Mouse (Mus musculus): ENCODE results near the gene Elfn2.

The Elfn2 gene

GRCm38 (mm10) chr15:78720094-78720493 is 1.5 kb upstream of the Elfn2 start:
- peak; percentile 51 for DNase-seq

- no peak for DNase-seq
These were observed 845 bp upstream of the Elfn2 start for GRCm38 (mm10) chr15:78719416-78719815.

GRCm38 (mm10) chr15:78716936-78717335 is 1.6 kb downstream of the Elfn2 start:
- no peak for DNase-seq

DNA sequence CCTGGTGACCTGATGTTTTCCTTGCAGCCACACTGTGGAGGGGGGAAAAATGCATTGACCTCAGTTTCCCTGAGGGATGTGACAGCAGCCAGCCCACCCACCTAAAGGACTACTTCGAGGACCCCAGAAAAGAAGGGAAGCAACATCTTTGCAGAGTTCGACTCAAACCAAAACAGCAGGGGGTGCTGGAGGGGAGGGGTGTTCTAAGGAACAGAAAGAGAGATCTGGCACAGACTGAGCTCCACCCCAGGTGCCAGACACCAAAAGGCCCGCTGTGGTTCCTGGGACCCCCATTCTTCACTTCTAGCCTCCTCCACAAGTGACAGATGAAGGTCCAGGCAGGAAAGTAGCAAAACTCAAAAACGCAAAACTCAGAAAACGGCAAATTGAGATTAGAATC is 2.7 kb downstream of the Elfn2 start:
- DNase-seq = no peak

GRCm38 (mm10) chr15:78713751-78714150 is 4.8 kb downstream of the Elfn2 start:
- no peak for DNase-seq

- no peak for DNase-seq
These were observed 6.0 kb downstream of the Elfn2 start for GRCm38 (mm10) chr15:78712335-78713258.

- no peak for DNase-seq
These were observed 6.6 kb downstream of the Elfn2 start for GRCm38 (mm10) chr15:78711935-78712334.

DNA sequence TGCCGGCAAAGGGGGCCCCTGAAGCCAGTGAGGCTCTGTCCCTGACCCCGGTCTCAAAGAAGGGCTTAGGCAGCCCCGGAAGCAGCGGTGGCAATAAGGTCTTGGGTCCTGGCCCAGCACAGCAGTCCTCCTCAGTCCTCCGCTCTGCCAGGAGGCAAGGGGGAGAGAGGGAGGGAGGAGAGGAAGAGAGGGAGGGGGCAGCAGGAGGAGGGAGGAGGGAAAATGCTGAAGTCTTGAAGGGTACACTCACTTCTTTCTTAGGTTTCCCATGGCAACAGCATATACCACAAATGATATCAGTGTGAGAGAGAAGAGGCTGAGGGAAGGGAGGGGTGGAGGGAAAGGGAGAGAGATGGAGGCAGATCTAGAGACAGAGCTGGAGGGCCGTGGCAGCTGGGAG is 7.9 kb downstream of the Elfn2 start:
- no peak for DNase-seq

- DNase-seq = no peak
These were observed 8.8 kb downstream of the Elfn2 start for GRCm38 (mm10) chr15:78709767-78710166.

DNA sequence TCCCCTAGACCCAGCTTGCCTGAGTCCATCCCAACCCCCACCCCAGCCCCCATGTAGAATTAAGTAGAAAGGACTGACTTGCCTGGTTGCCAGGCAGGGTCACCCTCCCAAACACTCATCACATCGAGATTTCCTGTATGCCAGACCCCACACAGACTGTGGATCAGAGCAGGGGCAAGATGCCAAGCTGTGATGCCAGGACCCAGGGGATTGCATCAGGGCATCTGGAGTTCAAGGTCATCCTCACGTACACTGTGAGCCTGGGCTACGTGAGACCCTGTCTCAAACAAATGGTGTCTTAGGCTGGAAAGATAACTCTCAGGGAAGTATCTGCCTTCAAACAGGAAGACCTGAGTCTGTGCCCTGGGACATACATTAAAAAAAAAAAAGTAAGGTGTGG is 11.9 kb downstream of the Elfn2 start:
- no peak for DNase-seq

DNA sequence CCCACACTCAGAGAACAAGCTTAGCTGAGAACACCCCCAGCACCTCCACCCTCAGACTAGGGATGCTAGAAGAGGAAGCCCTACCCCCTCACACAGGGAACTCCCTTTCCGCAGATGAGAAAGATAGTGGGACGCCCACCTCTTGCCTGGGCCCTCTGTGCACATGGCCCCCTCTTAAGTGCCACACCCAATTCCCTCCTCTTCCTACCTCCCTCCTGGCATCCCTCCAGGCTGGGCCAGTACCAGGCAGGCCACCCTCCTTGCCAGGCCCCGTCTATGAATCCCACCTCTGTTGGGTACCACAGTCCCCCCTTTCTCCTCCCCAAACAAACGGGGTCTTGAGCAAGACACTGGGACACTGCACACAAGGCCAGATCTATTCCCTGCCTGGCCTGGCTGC is 13.7 kb downstream of the Elfn2 start:
- DNase-seq = no peak

DNA sequence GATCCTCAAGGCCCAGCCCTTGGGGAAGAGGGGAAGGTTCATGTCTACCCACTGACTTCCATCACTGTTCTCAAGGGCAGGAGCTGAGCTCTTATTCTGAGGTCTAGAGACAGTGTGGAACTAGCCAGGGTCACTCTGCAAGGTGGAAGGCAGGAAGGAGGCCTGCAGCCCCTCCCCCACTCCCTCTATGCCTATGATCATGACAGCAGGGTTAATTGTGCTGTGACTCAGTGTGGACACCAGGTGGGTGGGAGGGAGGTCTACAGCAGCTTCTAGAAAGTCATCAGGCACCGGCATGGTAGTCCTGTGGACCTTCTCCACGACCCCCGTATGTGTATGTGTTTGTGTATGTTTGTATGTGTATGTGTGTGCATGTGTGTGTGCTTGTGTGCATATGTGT is 14.6 kb downstream of the Elfn2 start:
- no peak for DNase-seq

- no peak for DNase-seq
These were observed 18.2 kb downstream of the Elfn2 start for GRCm38 (mm10) chr15:78700420-78700819.

GRCm38 (mm10) chr15:78699513-78699912 is 19.1 kb downstream of the Elfn2 start:
- no peak for DNase-seq

DNA sequence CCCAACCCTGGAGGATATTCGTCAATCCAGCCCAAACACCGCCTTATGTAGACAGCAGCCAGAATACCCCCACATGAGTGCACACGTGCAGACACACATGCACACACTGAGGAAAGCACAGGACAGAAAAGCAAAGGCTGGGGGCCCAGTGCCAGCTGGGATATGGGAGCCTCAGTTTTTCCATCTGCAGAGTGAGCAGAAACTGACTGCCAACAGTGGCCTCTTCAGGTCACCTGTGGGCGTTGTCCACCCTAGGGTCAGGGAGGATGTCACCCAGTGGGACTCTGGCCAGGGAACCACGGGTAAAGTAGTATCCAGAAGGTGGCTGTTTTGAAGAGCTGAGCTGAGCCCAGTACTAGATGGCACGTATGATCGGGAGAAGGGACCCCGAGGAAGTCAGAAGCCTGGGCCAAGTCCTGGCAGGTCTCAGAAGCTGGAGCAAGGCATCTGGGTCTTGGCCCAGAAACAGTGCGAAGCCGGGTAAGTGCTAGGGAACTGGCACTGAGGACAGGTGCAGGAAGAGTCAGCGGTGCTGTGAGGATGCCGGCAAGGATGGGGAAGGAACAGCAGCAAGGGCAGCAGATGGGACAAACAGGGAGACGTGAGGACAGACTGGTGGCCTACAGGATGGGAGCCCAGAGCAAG is 20.0 kb downstream of the Elfn2 start:
- DNase-seq = no peak

- no peak for DNase-seq
These were observed 20.5 kb downstream of the Elfn2 start for GRCm38 (mm10) chr15:78698084-78698483.

- DNase-seq = no peak
These were observed 22.8 kb downstream of the Elfn2 start for GRCm38 (mm10) chr15:78695745-78696144.

GRCm38 (mm10) chr15:78692505-78692904 is 26.1 kb downstream of the Elfn2 start:
- no peak for DNase-seq

DNA sequence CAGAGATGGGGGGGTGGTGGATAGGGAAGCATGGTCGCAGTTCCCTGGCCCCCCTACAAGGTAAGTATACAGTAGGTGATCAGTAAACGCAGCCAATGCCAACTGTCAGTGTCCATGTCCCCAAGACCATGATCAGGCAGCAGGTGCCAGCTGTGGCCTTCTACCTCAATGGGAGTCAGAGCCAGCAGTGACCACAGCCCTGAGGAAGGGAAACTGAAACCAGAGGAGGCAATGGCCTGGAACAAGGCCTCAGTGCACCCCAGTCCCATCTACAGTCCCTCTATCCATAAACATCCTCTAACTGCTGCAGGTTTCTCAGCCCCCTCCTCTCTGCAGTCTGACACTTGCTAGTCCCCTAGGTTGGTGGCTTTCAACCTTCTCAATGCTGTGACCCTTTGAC is 27.9 kb downstream of the Elfn2 start:
- DNase-seq = no peak

DNA sequence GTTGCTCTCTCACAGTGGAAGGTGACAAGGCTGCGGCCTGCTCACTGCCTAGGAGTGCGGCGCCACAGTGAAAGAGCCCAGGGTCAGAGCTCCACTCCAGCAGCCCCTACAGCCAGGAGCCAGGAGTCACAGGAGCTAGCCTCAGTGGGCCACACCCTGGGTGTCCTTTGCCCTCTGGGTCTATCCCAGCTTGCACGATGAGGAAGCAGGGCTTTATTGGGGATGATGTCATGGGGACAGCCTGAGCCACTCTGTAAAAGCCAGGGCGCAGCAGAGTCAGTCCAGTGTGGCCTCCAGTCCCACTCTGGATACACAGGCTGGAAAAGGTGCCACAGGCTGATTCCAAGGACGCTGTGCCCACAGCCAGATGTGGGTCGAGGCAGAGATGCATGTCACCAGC is 31.7 kb downstream of the Elfn2 start:
- no peak for DNase-seq

- no peak for DNase-seq
These were observed 34.5 kb downstream of the Elfn2 start for GRCm38 (mm10) chr15:78684111-78684510.

- no peak for DNase-seq
These were observed 35.1 kb downstream of the Elfn2 start for GRCm38 (mm10) chr15:78683474-78683873.

- DNase-seq = no peak
These were observed 36.8 kb downstream of the Elfn2 start for GRCm38 (mm10) chr15:78681781-78682180.

- DNase-seq = no peak
These were observed 37.3 kb downstream of the Elfn2 start for GRCm38 (mm10) chr15:78681301-78681700.
